Mouse (Mus musculus) myocyte (in vitro differentiated cells): ENCODE measurements around the gene Gria3. TPM values are rescaled to one million over a fixed set of nuclear protein-coding genes. Genes with fewer than 3 reads are reported as not detected.

Experiments used
- H3K27me3 ChIP-seq: one replicate; pipeline ENCODE4 v1.6.1; 2011; ENCODE audit not compliant: control insufficient read depth, insufficient read depth, insufficient read length
- H3K36me3 ChIP-seq: one replicate; pipeline ENCODE4 v1.6.1; 2011; ENCODE audit not compliant: control insufficient read depth, insufficient read depth
- H3K4me2 ChIP-seq: one replicate; pipeline ENCODE4 v1.6.1; 2011; ENCODE audit warnings: low read depth, control low read depth
- H3K4me3 ChIP-seq: one replicate; pipeline ENCODE4 v1.5.1; 2011; ENCODE audit warnings: mild to moderate bottlenecking, control low read depth, moderate library complexity
- H3K79me2 ChIP-seq: one replicate; pipeline ENCODE4 v1.6.1; 2011; ENCODE audit not compliant: control insufficient read depth, insufficient read depth
- H3ac ChIP-seq: one replicate; pipeline ENCODE4 v1.6.1; 2011; ENCODE audit not compliant: control insufficient read depth, insufficient read length
- CEBPB ChIP-seq: IDR thresholded peaks from 2 replicates; pipeline ENCODE4 v1.6.1; 2011; ENCODE audit warnings: mild to moderate bottlenecking, moderate library complexity; ENCODE audit not compliant: poor library complexity, insufficient read depth, severe bottlenecking
- E2F4 ChIP-seq: IDR thresholded peaks from one replicate; pipeline ENCODE4 v1.6.1; 2011; ENCODE audit warnings: mild to moderate bottlenecking, control low read depth, moderate library complexity; ENCODE audit not compliant: insufficient read depth
- MAX ChIP-seq: IDR thresholded peaks from one replicate; pipeline ENCODE4 v1.6.1; 2011; ENCODE audit warnings: low read depth, mild to moderate bottlenecking, control low read depth
- MYOD1 ChIP-seq, 3 experiments: IDR thresholded peaks; one replicate each; pipeline ENCODE4 v1.6.1; 2011; ENCODE audit warnings: control low read depth in 2 of 3, low read depth in 2 of 3, mild to moderate bottlenecking in 2 of 3, moderate library complexity in 1 of 3; ENCODE audit not compliant: insufficient read length in 2 of 3, control insufficient read depth in 1 of 3
- MYOG ChIP-seq, 3 experiments: IDR thresholded peaks; one replicate each; pipeline ENCODE4 v1.6.1; 2011; ENCODE audit warnings: control low read depth in 2 of 3, low read depth in 2 of 3, mild to moderate bottlenecking in 2 of 3; ENCODE audit not compliant: insufficient read length in 2 of 3, control insufficient read depth in 1 of 3, insufficient read depth in 1 of 3
- POLR2A ChIP-seq: IDR thresholded peaks from one replicate; pipeline ENCODE4 v1.6.1; 2011; ENCODE audit warnings: low read depth, mild to moderate bottlenecking, control low read depth, moderate library complexity; ENCODE audit not compliant: insufficient read length
- POLR2AphosphoS2 ChIP-seq: IDR thresholded peaks from one replicate; pipeline ENCODE4 v1.6.1; 2011; ENCODE audit warnings: low read depth, control low read depth; ENCODE audit not compliant: insufficient read length
- REST ChIP-seq: IDR thresholded peaks from one replicate; pipeline ENCODE4 v1.6.1; 2011; ENCODE audit warnings: mild to moderate bottlenecking, control low read depth, moderate library complexity; ENCODE audit not compliant: insufficient read depth, insufficient read length
- SRF ChIP-seq: IDR thresholded peaks from one replicate; pipeline ENCODE4 v1.6.1; 2011; ENCODE audit warnings: low read depth; ENCODE audit not compliant: control insufficient read depth, insufficient read length
- TCF12 ChIP-seq: IDR thresholded peaks from one replicate; pipeline ENCODE4 v1.6.1; 2011; ENCODE audit warnings: mild to moderate bottlenecking, control low read depth; ENCODE audit not compliant: poor library complexity, insufficient read depth, severe bottlenecking
- TCF3 ChIP-seq: IDR thresholded peaks from one replicate; pipeline ENCODE4 v1.6.1; 2011; ENCODE audit warnings: low read depth, control low read depth; ENCODE audit not compliant: insufficient read length
- USF1 ChIP-seq: IDR thresholded peaks from one replicate; pipeline ENCODE4 v1.6.1; 2011; ENCODE audit warnings: low read depth, mild to moderate bottlenecking, control low read depth, moderate library complexity
- polyA plus RNA-seq: library from polyadenylated mRNA; unstranded; fragments of >200 nt; fragmentation: generic; extraction: Trizol; gene quantifications from one replicate; pipeline ENCODE4 v1.2.1, GENCODE M21; 2012; ENCODE audit warnings: missing spikeins

Gene Gria3
- polyA plus RNA-seq, 1 experiment = 0.01 TPM

DNA sequence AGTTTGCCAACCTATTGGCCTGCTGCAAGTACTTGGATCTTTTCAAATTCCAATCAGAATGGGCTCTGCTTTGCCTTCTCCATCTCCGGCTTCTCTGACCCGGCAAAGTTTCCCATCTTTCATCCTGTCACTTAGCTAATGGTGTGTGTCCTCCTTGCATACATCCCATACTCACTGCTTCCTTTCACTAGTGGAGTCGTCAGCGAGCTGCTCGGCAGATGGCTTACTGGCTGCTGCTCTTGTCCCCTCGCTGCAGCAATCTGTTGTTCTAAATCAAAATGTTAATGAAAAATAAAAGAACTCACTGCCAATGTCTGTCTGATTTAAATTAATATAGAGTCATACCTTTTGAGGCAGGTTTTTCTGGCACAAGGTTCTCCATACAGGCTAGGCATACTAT is 25.0 kb downstream of the Gria3 start:
- H3K4me3 ChIP-seq = no peak overlapping the region
- H3K4me2 ChIP-seq = no peak overlapping the region
- H3K79me2 ChIP-seq = no peaks in the 10 kb centered on the region
- no peaks in the 10 kb centered on the region for H3K36me3 ChIP-seq
- no peak for TF ChIP-seq USF1
- no peak for TF ChIP-seq POLR2AphosphoS2
- TF ChIP-seq MYOD1 (IDR thresholded peaks at IDR 0.05; ENCODE audit: control insufficient read depth in 1 of 3, insufficient read length in 2 of 3, low read depth in 2 of 3) = no peak
- no peaks in the 10 kb centered on the region for H3K27me3 ChIP-seq
- H3ac ChIP-seq = no peak overlapping the region

- H3K79me2 ChIP-seq = no peaks in the 10 kb centered on the region
- H3ac ChIP-seq = no peak overlapping the region
- H3K4me2 ChIP-seq = no peak overlapping the region
- no peak overlapping the region for H3K4me3 ChIP-seq
- H3K36me3 ChIP-seq = no peaks in the 10 kb centered on the region
- H3K27me3 ChIP-seq = no peaks in the 10 kb centered on the region
- no peak for TF ChIP-seq SRF
- no peak for TF ChIP-seq TCF3
- no peak for TF ChIP-seq MYOG (IDR thresholded peaks at IDR 0.05; ENCODE audit: control insufficient read depth in 1 of 3, insufficient read depth in 1 of 3, insufficient read length in 2 of 3, low read depth in 2 of 3)
Measured at GRCm38 (mm10) chrX:41428011-41428410, 27.4 kb downstream of the Gria3 start.

DNA sequence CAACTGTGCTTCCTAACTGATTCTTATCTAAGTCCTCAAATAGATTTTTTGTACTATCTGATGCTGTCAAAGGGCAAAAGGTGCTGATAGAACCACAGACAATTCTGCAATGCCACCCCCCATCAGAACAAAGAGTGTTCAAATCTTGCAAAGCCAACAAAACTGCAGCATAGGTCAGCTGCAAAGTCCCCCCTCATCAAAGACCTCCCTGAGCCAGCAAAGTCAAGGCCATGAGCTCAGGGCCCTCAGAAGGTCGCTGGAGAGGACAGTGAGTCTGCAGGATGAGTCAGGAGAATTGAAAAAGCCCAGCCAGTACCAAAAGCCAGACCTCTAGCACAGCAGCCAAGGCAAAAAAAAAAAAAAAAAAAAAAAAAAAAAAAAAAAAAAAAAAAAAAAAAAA is 34.9 kb downstream of the Gria3 start:
- TF ChIP-seq MYOG (IDR thresholded peaks at IDR 0.05; ENCODE audit: control insufficient read depth in 1 of 3, insufficient read depth in 1 of 3, insufficient read length in 2 of 3, low read depth in 2 of 3) = no peak
- Histone ChIP-seq H3K4me2 (no peak overlapping the region), H3K79me2 (no peaks in the 10 kb centered on the region), H3ac (no peak overlapping the region), H3K36me3 (no peaks in the 10 kb centered on the region), H3K4me3 (no peak overlapping the region), H3K27me3 (no peaks in the 10 kb centered on the region)

- TF ChIP-seq TCF3 (no peak), USF1 (no peak), REST (no peak), MYOD1 (IDR thresholded peaks at IDR 0.05; ENCODE audit: control insufficient read depth in 1 of 3, insufficient read length in 2 of 3, low read depth in 2 of 3) (no peak), MYOG (IDR thresholded peaks at IDR 0.05; ENCODE audit: control insufficient read depth in 1 of 3, insufficient read depth in 1 of 3, insufficient read length in 2 of 3, low read depth in 2 of 3) (no peak), CEBPB (no peak), TCF12 (no peak), MAX (no peak)
- H3K4me3 ChIP-seq = no peak overlapping the region
- H3K36me3 ChIP-seq = no peaks in the 10 kb centered on the region
- H3K27me3 ChIP-seq = no peaks in the 10 kb centered on the region
- H3K79me2 ChIP-seq = no peaks in the 10 kb centered on the region
- no peak overlapping the region for H3ac ChIP-seq
- no peak overlapping the region for H3K4me2 ChIP-seq
Measured at GRCm38 (mm10) chrX:41438841-41439240, 38.2 kb downstream of the Gria3 start.

DNA sequence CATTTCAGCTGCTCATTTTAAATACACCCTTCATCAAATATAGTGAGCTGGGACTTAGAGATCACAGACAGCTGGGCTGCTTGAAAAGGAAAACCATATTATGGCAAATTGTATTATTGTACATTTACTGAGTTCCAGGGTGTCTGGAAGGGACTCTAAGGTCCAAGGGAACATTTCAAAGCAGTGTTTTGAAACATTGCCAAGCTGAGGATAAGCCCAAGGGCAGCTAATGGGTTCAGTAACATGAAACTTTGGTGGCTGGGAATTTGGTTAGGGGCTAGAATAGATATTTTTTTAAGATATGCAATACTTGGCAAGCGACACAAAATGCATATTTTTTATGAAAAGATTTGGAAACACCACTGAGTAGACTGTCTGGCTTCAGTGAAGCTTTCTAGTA is 48.2 kb downstream of the Gria3 start:
- H3K4me2 ChIP-seq = no peak overlapping the region
- no peaks in the 10 kb centered on the region for H3K79me2 ChIP-seq
- H3K4me3 ChIP-seq = no peak overlapping the region
- no peaks in the 10 kb centered on the region for H3K27me3 ChIP-seq
- H3K36me3 ChIP-seq = no peaks in the 10 kb centered on the region
- no peak overlapping the region for H3ac ChIP-seq
- TF ChIP-seq TCF3 = no peak
- TF ChIP-seq SRF = no peak
- no peak for TF ChIP-seq MYOG (IDR thresholded peaks at IDR 0.05; ENCODE audit: control insufficient read depth in 1 of 3, insufficient read depth in 1 of 3, insufficient read length in 2 of 3, low read depth in 2 of 3)
- TF ChIP-seq E2F4 = no peak
- no peak for TF ChIP-seq CEBPB
- TF ChIP-seq USF1 = no peak
- TF ChIP-seq POLR2AphosphoS2 = no peak
- TF ChIP-seq MYOD1 (IDR thresholded peaks at IDR 0.05; ENCODE audit: control insufficient read depth in 1 of 3, insufficient read length in 2 of 3, low read depth in 2 of 3) = no peak
- TF ChIP-seq REST = no peak
- TF ChIP-seq POLR2A = no peak
- no peak for TF ChIP-seq TCF12
- TF ChIP-seq MAX = no peak

- Histone ChIP-seq H3K79me2 (no peaks in the 10 kb centered on the region), H3K4me2 (no peak overlapping the region), H3ac (no peak overlapping the region), H3K36me3 (no peaks in the 10 kb centered on the region), H3K27me3 (no peaks in the 10 kb centered on the region), H3K4me3 (no peak overlapping the region)
- TF ChIP-seq USF1 = no peak
- TF ChIP-seq SRF = no peak
- no peak for TF ChIP-seq MYOG (IDR thresholded peaks at IDR 0.05; ENCODE audit: control insufficient read depth in 1 of 3, insufficient read depth in 1 of 3, insufficient read length in 2 of 3, low read depth in 2 of 3)
- TF ChIP-seq POLR2AphosphoS2 = no peak
- TF ChIP-seq POLR2A = no peak
- TF ChIP-seq REST = no peak
Measured at GRCm38 (mm10) chrX:41477486-41477885, 76.8 kb downstream of the Gria3 start.
